In the genomic region with DNA sequence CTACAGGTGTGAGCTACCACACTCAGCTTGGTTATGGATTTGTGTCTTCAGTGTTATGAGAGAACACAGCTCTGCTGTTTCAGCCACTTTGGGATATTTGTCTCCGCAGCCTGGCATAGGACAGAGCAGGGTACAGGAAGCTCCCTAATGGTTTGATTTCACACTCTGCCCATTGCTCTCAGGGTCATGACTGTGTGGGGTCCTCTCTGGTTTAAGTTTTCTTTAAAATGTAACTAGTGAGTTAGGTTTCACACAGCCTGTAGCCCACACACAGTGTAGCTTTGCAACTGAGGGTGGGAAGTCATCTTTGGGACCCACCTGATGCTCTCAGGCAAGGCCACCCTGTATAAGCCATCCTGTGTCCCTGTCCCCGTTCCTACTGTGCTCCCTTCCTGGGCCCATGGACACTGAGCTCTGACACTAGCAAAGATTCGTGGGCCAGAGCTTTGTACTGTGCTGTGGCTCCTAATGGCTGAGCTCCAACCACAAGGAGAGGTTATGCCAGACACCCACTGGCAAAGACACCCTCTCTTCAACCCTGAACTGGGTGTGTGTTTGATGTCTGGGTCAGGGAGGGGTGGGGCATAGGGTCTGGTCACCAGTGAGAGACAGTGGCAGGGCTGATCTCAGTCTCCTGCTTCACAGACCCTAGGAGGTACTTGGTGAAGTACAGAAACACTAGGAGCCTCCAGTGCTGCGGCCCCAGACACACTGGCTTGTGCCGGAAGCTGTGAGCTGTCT, we compare ENCODE assay signal across 19 mouse cellular contexts. TPM values are rescaled to one million over a fixed set of nuclear protein-coding genes. Genes with fewer than 3 reads are reported as not detected.
DNase-seq lines count a peak whose midpoint lies in the region; ATAC-seq and TF ChIP-seq lines count a peak whose summit lies in the region.
"Not testable (repeated sequence)": the region's sequence is repeated elsewhere in the genome, so short reads cannot be mapped to it uniquely, and the experiment has no call there.
"Had no signal": no experiment of that assay in that cellular context is flagged by ENCODE, and none has a peak within 500 bp of the region (broad histone marks: within the 10 kb centered on the region; RNA-seq: fewer than 3 reads in every experiment).

No protein-coding gene starts in this region.

- not testable (repeated sequence) for TF ChIP-seq POLR2A in kidney, adult 2 months (IDR thresholded peaks at IDR 0.05; ENCODE audit: low read depth, low read length)

- H3K9ac ChIP-seq in embryonic facial prominence, embryonic 13.5 days; kidney, embryonic 15.5 days; kidney, postnatal 0 days (ENCODE audit: low read depth, low read length); midbrain, embryonic 11.5 days (ENCODE audit: low read length); stomach, embryonic 14.5 days (replicated peaks; ENCODE audit: low read depth, low read length): not testable (repeated sequence)

- TF ChIP-seq CTCF in kidney, adult 2 months (conservative IDR thresholded peaks at IDR 0.05; ENCODE audit: insufficient read depth, insufficient read length, low read depth, low read length); kidney, postnatal 0 days (IDR thresholded peaks at IDR 0.05; ENCODE audit: low read depth): not testable (repeated sequence)

- H3K27me3 ChIP-seq in embryonic facial prominence, embryonic 13.5 days; kidney, adult 2 months (replicated peaks; ENCODE audit: control insufficient read depth, insufficient read depth, low read length); kidney, embryonic 15.5 days; kidney, postnatal 0 days (ENCODE audit: insufficient read depth, low read length); midbrain, embryonic 11.5 days (ENCODE audit: control insufficient read depth, insufficient read depth, low read length); stomach, embryonic 14.5 days (ENCODE audit: control insufficient read depth, insufficient read depth, low read length): not testable (repeated sequence)

- not testable (repeated sequence) for H3K27ac ChIP-seq in embryonic facial prominence, embryonic 13.5 days; kidney, embryonic 15.5 days; kidney, postnatal 0 days; midbrain, embryonic 11.5 days (ENCODE audit: low read depth, low read length); stomach, embryonic 14.5 days (ENCODE audit: low read length)
- H3K27ac ChIP-seq in kidney, adult 2 months (ENCODE audit: insufficient read depth, low read depth, low read length): peak overlapping the region; percentile 51; the same call in 1 of the 2 replicates

- H3K4me2 ChIP-seq in embryonic facial prominence, embryonic 13.5 days; kidney, embryonic 15.5 days; kidney, postnatal 0 days (ENCODE audit: low read length); midbrain, embryonic 11.5 days; stomach, embryonic 14.5 days (replicated peaks; ENCODE audit: low read depth, low read length): not testable (repeated sequence)

- H3K4me1 ChIP-seq in embryonic facial prominence, embryonic 13.5 days; kidney, adult 2 months (ENCODE audit: control insufficient read depth, insufficient read depth, low read length); kidney, postnatal 0 days (replicated peaks; ENCODE audit: insufficient read depth, low read length); midbrain, embryonic 11.5 days (ENCODE audit: control insufficient read depth, insufficient read depth, low read length); stomach, embryonic 14.5 days (ENCODE audit: control insufficient read depth, insufficient read depth, low read length): not testable (repeated sequence)
- H3K4me1 ChIP-seq in kidney, embryonic 15.5 days: peaks cover 18% of the 10 kb centered on the region

- ATAC-seq in embryonic facial prominence, embryonic 13.5 days (ENCODE audit: insufficient number of reproducible peaks, insufficient read depth, low FRiP score, low TSS enrichment, low read depth): 0 out of 2 replicates have a peak, but pooled peaks have one; percentile 18
- peak; percentile 45; the same call in 1 of the 2 replicates for ATAC-seq in kidney, embryonic 15.5 days (replicated peaks; ENCODE audit: low FRiP score)
- peak; percentile 37 for ATAC-seq in kidney, postnatal 0 days (replicated peaks; ENCODE audit: low FRiP score, low read depth)
- not testable (repeated sequence) for ATAC-seq in midbrain, embryonic 11.5 days (ENCODE audit: low FRiP score)
- 0 out of 2 replicates have a peak, but pooled peaks have one; percentile 6 for ATAC-seq in stomach, embryonic 14.5 days (ENCODE audit: insufficient number of reproducible peaks, insufficient read depth, low FRiP score, low read depth)

- H3K9me3 ChIP-seq in embryonic facial prominence, embryonic 13.5 days; kidney, embryonic 15.5 days (replicated peaks); kidney, postnatal 0 days (replicated peaks; ENCODE audit: low read length); midbrain, embryonic 11.5 days (ENCODE audit: control insufficient read depth, low read length); stomach, embryonic 14.5 days (ENCODE audit: control insufficient read depth, low read depth, low read length): not testable (repeated sequence)

- WGBS in embryonic facial prominence, embryonic 13.5 days: 68% methylated on average over 5 of the region's 5 CpGs
- WGBS in kidney, adult 2 months: 54% methylated on average over 5 of the region's 5 CpGs
- WGBS in kidney, embryonic 15.5 days: 74% methylated on average over 5 of the region's 5 CpGs
- WGBS in kidney, postnatal 0 days: 58% methylated on average over 5 of the region's 5 CpGs
- WGBS in midbrain, embryonic 11.5 days: 75% methylated on average over 5 of the region's 5 CpGs
- 76% methylated on average over 5 of the region's 5 CpGs for WGBS in stomach, embryonic 14.5 days

- DNase-seq in kidney, adult 11 months: peak; percentile 50
- DNase-seq in kidney, adult 2 months: peak; percentile 78
- DNase-seq in kidney, postnatal 0 days (ENCODE audit: low spot score): not testable (repeated sequence)
- peak; percentile 28 to 69 for DNase-seq in kidney, postnatal 25 days
- DNase-seq in midbrain, embryonic 11.5 days (ENCODE audit: low spot score, missing footprints): peak; percentile 17

- H3K4me3 ChIP-seq in embryonic facial prominence, embryonic 13.5 days; kidney, adult 2 months (ENCODE audit: insufficient read depth, low read depth, low read length); kidney, embryonic 15.5 days (replicated peaks); kidney, postnatal 0 days (replicated peaks; ENCODE audit: low read depth, low read length); midbrain, embryonic 11.5 days (ENCODE audit: low read depth, low read length); stomach, embryonic 14.5 days (ENCODE audit: low read depth, low read length): not testable (repeated sequence)

- H3K36me3 ChIP-seq in embryonic facial prominence, embryonic 13.5 days; kidney, adult 2 months (ENCODE audit: control insufficient read depth, insufficient read depth, low read length); kidney, embryonic 15.5 days; kidney, postnatal 0 days (ENCODE audit: insufficient read depth, low read length); midbrain, embryonic 11.5 days (ENCODE audit: control insufficient read depth, insufficient read depth, low read length); stomach, embryonic 14.5 days (ENCODE audit: control insufficient read depth, insufficient read depth, low read length): not testable (repeated sequence)

RNA-seq across cellular contexts. Expression of gene Aldh3b3, which starts 1.0 kb away (rescaled TPM):
- polyA plus RNA-seq in embryonic facial prominence, embryonic 13.5 days (2015; fragmentation: Nextera tagmentation; extraction: Ambion mirVana): 0.24 TPM in 1 of 2 replicates, not detected in the other
- polyA plus RNA-seq in kidney, adult 2 months (2012; rRNA removed): 4.7 and 9.2 TPM in 2 replicates
- 0.06 TPM in 1 of 2 replicates, not detected in the other for polyA plus RNA-seq in kidney, embryonic 15.5 days (2015; fragmentation: Nextera tagmentation; extraction: Ambion mirVana)
- 0.07 TPM in 1 of 2 replicates, not detected in the other for polyA plus RNA-seq in kidney, postnatal 0 days (2015; fragmentation: Nextera tagmentation; extraction: Ambion mirVana)
- polyA plus RNA-seq in midbrain, embryonic 11.5 days (2014; fragmentation: Nextera tagmentation; extraction: Ambion mirVana): not detected in 2 replicates
- polyA plus RNA-seq in stomach, embryonic 14.5 days (2014; fragmentation: Nextera tagmentation; extraction: Ambion mirVana): 0.09 TPM in 1 of 2 replicates, not detected in the other
- polyA plus RNA-seq: activated CD4-positive, CD25-positive, alpha-beta regulatory T cell, adult 4 months; CD4-positive, CD25-positive, alpha-beta regulatory T cell, adult 4 months; cortical plate, adult 2 months; embryonic facial prominence, embryonic 10.5 days; embryonic facial prominence, embryonic 12.5 days; erythroblast, embryonic 14.5 days; forebrain, embryonic 11.5 days; forebrain, embryonic 13.5 days; forebrain, embryonic 15.5 days; G1E had no signal

RNA-seq across cellular contexts. Expression of gene Aldh3b2, which starts 14.7 kb away (rescaled TPM):
- polyA plus RNA-seq in embryonic facial prominence, embryonic 13.5 days (2015; fragmentation: Nextera tagmentation; extraction: Ambion mirVana): 7.9 and 8.2 TPM in 2 replicates
- 2.6 and 3.9 TPM in 2 replicates for polyA plus RNA-seq in kidney, adult 2 months (2012; rRNA removed)
- 1.7 and 1.8 TPM in 2 replicates for polyA plus RNA-seq in kidney, embryonic 15.5 days (2015; fragmentation: Nextera tagmentation; extraction: Ambion mirVana)
- 4.2 and 5.8 TPM in 2 replicates for polyA plus RNA-seq in kidney, postnatal 0 days (2015; fragmentation: Nextera tagmentation; extraction: Ambion mirVana)
- 0.44 and 0.50 TPM in 2 replicates for polyA plus RNA-seq in midbrain, embryonic 11.5 days (2014; fragmentation: Nextera tagmentation; extraction: Ambion mirVana)
- polyA plus RNA-seq in stomach, embryonic 14.5 days (2014; fragmentation: Nextera tagmentation; extraction: Ambion mirVana): 11.7 and 14.4 TPM in 2 replicates
- polyA plus RNA-seq: activated CD4-positive, CD25-positive, alpha-beta regulatory T cell, adult 4 months; CD4-positive, CD25-positive, alpha-beta regulatory T cell, adult 4 months; forebrain, embryonic 13.5 days; G1E had no signal

RNA-seq across cellular contexts. Expression of gene Unc93b1, which starts 22.5 kb away (rescaled TPM):
- polyA plus RNA-seq in embryonic facial prominence, embryonic 13.5 days (2015; fragmentation: Nextera tagmentation; extraction: Ambion mirVana): 15.8 and 16.6 TPM in 2 replicates
- polyA plus RNA-seq in kidney, adult 2 months (2012; rRNA removed): 52.3 and 55.7 TPM in 2 replicates
- 18.3 and 21.2 TPM in 2 replicates for polyA plus RNA-seq in kidney, embryonic 15.5 days (2015; fragmentation: Nextera tagmentation; extraction: Ambion mirVana)
- 24.2 and 25.5 TPM in 2 replicates for polyA plus RNA-seq in kidney, postnatal 0 days (2015; fragmentation: Nextera tagmentation; extraction: Ambion mirVana)
- polyA plus RNA-seq in midbrain, embryonic 11.5 days (2014; fragmentation: Nextera tagmentation; extraction: Ambion mirVana): 5.9 and 7.1 TPM in 2 replicates
- polyA plus RNA-seq in stomach, embryonic 14.5 days (2014; fragmentation: Nextera tagmentation; extraction: Ambion mirVana): 13.1 and 15.4 TPM in 2 replicates
- polyA plus RNA-seq: Patski had no signal

RNA-seq across cellular contexts. Expression of gene Aldh3b1, which starts 27.9 kb away (rescaled TPM):
- polyA plus RNA-seq in embryonic facial prominence, embryonic 13.5 days (2015; fragmentation: Nextera tagmentation; extraction: Ambion mirVana): 1.6 and 1.7 TPM in 2 replicates
- 17.4 and 19.4 TPM in 2 replicates for polyA plus RNA-seq in kidney, adult 2 months (2012; rRNA removed)
- polyA plus RNA-seq in kidney, embryonic 15.5 days (2015; fragmentation: Nextera tagmentation; extraction: Ambion mirVana): 2.9 and 4.1 TPM in 2 replicates
- polyA plus RNA-seq in kidney, postnatal 0 days (2015; fragmentation: Nextera tagmentation; extraction: Ambion mirVana): 3.8 and 3.9 TPM in 2 replicates
- polyA plus RNA-seq in midbrain, embryonic 11.5 days (2014; fragmentation: Nextera tagmentation; extraction: Ambion mirVana): 0.67 and 0.99 TPM in 2 replicates
- 1.2 and 2.4 TPM in 2 replicates for polyA plus RNA-seq in stomach, embryonic 14.5 days (2014; fragmentation: Nextera tagmentation; extraction: Ambion mirVana)
- polyA plus RNA-seq: erythroblast, embryonic 14.5 days; G1E had no signal

RNA-seq across cellular contexts. Expression of gene Acy3, which starts 28.9 kb away (rescaled TPM):
- polyA plus RNA-seq in embryonic facial prominence, embryonic 13.5 days (2015; fragmentation: Nextera tagmentation; extraction: Ambion mirVana): 3.1 and 3.7 TPM in 2 replicates
- 1,670 and 2,218 TPM in 2 replicates for polyA plus RNA-seq in kidney, adult 2 months (2012; rRNA removed)
- 28.6 and 35.0 TPM in 2 replicates for polyA plus RNA-seq in kidney, embryonic 15.5 days (2015; fragmentation: Nextera tagmentation; extraction: Ambion mirVana)
- 83.9 and 92.6 TPM in 2 replicates for polyA plus RNA-seq in kidney, postnatal 0 days (2015; fragmentation: Nextera tagmentation; extraction: Ambion mirVana)
- polyA plus RNA-seq in midbrain, embryonic 11.5 days (2014; fragmentation: Nextera tagmentation; extraction: Ambion mirVana): 1.0 and 1.6 TPM in 2 replicates
- polyA plus RNA-seq in stomach, embryonic 14.5 days (2014; fragmentation: Nextera tagmentation; extraction: Ambion mirVana): 7.8 and 8.8 TPM in 2 replicates
- polyA plus RNA-seq: erythroblast, embryonic 14.5 days had no signal
